Mouse (Mus musculus): ENCODE data around the gene Men1. TPM values are rescaled to one million over a fixed set of nuclear protein-coding genes. Genes with fewer than 3 reads are reported as not detected.

Gene Men1
- total RNA-seq (2023), result 10 to 100 TPM; 42.3 to 45.0 TPM

DNA sequence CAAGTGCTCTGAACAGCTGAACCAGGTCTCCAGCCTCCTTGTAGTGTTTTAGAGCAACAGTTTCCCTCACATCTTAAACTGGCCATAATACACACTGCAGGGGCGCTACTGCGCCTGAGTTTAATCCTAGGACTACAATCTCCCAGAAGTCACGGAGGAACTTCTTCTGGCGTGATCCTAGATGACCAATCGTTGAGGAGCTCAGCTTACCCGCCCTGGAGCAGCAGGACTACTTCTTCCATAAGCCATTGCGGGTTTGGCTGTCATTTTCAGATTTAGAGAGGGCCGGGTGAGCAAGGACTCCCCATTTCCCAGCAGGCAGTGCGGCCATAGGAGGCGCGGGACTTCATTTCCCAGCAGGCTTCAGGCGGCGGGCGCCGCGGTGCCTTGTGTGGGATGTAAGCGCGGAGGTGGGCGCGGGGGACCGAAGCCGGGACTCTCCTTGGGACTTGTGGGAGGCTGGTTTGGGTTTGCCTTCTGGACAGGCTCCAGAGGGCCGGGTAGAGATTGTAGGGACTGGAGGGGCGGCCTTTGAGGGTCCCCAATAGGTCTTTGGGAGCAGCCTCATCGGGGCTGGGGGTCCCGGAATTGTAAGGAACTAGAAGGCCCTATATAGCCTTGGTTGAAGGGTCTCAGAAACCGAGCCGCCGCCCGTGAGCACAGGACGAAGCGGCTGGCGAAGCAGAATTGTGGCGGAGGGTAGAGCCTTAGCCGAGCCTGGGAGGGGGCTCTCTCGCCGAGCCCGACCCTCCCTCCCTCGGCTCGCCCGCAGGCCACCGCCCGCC, at the start of gene Men1:
Men1 (plus strand) TSS at position 307 of the 785 bp plus-strand sequence.

DNA sequence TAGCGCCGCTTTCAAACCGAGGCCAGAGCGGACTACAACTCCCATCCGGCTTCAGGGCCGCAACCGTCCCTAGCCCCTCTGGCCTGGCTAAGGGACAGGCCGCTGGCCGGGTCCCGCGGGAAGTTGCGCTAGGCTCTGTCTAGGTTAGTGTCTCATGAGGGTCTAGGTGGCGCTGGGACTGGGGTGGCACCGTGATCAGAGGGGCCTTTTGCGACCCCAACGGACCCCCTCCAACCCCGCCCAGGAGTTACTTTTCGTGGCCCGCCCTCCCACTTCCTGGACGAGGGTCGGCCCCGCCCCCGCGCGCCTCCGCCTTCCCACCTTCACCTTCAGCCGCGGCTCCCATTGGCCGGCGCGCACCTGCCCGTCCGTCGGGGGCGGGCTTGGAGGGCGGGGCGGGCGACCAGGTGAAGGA, 28.6 kb upstream of the Men1 start, which contains the start of gene Cdc42bpg:
Cdc42bpg (plus strand) TSS at position 320 of the 415 bp plus-strand sequence.

DNA sequence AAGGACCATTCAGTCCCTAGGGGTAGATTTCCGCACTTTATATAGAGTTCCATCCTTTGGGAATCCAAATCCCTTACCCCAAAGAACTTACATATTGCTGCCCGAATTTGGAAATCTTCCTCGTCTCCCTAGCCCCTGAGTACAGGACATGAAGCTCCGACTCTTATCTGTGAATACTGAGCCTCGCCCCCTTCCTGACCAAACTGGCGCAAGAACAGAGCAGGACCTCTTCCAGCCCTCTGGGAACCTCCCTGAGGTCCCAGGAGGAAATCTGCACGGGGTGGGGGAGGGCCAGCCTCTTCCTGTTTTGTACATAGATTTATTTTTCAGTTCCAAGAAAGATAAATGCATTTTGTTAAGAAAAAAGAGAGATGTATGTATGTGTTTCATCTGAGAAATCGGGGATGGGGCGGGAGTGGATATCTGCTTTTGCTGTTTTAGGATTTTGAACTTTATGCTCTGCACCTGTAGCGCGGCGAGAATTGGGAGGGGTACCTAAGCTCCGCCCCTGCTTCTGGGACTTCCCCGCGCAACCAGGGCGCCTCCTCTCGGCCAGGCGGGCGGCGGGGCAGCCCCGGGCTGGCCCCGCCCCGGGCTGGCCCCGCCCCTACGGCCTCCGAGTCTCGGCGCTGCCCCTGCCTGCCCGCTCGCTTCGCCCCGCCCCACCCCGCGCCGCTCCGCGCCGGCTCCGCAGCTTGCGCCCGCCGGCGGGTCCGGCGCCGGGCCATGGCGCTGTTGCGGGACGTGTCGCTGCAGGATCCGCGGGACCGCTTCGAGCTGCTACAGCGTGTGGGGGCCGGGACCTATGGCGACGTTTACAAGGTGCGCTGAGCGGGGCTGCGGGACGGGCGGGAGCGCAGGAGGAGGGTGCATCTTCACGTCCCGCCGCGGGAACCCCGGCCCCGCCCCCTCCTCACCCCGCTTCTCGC, 6.0 kb downstream of the Men1 start, which contains the start of gene Map4k2:
Map4k2 (plus strand) TSS at position 612 of the 929 bp plus-strand sequence.

GRCm38 (mm10) chr19:6363411-6364240, 28.8 kb downstream of the Men1 start, which contains the start of gene Sf1:
Gene Sf1 (plus strand): TSS chr19:6363690.

GRCm38 (mm10) chr19:6384128-6384527, 49.3 kb downstream of the Men1 start, which contains the start of gene Pygm:
Gene Pygm (plus strand): TSS chr19:6384399.

Other genes starting within 250 kb of the Men1 start
- gene Cdca5, start 250.0 kb upstream of the Men1 start, total RNA-seq (2023), result 1 to 10 TPM; 1.6 TPM
- not detected for gene AC131692.1, start 240.6 kb upstream of the Men1 start, total RNA-seq (2023)
- not detected for gene Naaladl1, start 229.2 kb upstream of the Men1 start, total RNA-seq (2023)
- gene Sac3d1, start 216.3 kb upstream of the Men1 start, total RNA-seq (2023), result 1 to 10 TPM; 8.8 to 10.0 TPM
- 10 to 100 TPM; 41.1 to 46.7 TPM for gene Snx15, start 206.7 kb upstream of the Men1 start, total RNA-seq (2023)
- not detected for gene Batf2, start 194.0 kb upstream of the Men1 start, total RNA-seq (2023)
- gene Arl2, start 193.4 kb upstream of the Men1 start, total RNA-seq (2023), result 10 to 100 TPM; 31.4 to 32.2 TPM
- not detected for gene Majin, start 150.6 kb upstream of the Men1 start, total RNA-seq (2023)
- not detected for gene Gpha2, start 108.6 kb upstream of the Men1 start, total RNA-seq (2023)
- 10 to 100 TPM; 25.7 to 33.0 TPM for gene Ppp2r5b, start 99.1 kb upstream of the Men1 start, total RNA-seq (2023)
- gene Atg2a, start 93.3 kb upstream of the Men1 start, total RNA-seq (2023), result 100 to 1,000 TPM; 105 to 123 TPM
- gene Ehd1, start 58.3 kb upstream of the Men1 start, total RNA-seq (2023), result 100 to 1,000 TPM; 212 to 217 TPM
- 1 to 10 TPM; 8.0 to 9.0 TPM for gene Cdc42bpg, start 28.5 kb upstream of the Men1 start, total RNA-seq (2023)
- 100 to 1,000 TPM; 638 TPM for gene Map4k2, start 6.2 kb downstream of the Men1 start, total RNA-seq (2023)
- 1,000 to 10,000 TPM in 1 of 2 experiments, 100 to 1,000 TPM in 1; 928 to 1,009 TPM for gene Sf1, start 28.7 kb downstream of the Men1 start, total RNA-seq (2023)
- gene Pygm, start 49.4 kb downstream of the Men1 start, total RNA-seq (2023), result 10 to 100 TPM; 17.5 to 19.3 TPM
- gene Rasgrp2, start 64.4 kb downstream of the Men1 start, total RNA-seq (2023), result 100 to 1,000 TPM; 737 to 900 TPM
- gene Nrxn2, start 83.8 kb downstream of the Men1 start, total RNA-seq (2023), result 1 to 10 TPM in 1 of 2 experiments, under 1 TPM in 1; 0.70 to 1.1 TPM
- gene Slc22a12, start 208.1 kb downstream of the Men1 start, total RNA-seq (2023), result under 1 TPM in 1 of 2 experiments, not detected in 1; 0.80 TPM

All from B cell, adult 67 days (primary cell).